In genomic region chr17:47427316-47427715, GRCm38 (mm10) we compare ENCODE assay signal across 17 mouse cellular contexts. TPM values are rescaled to one million over a fixed set of nuclear protein-coding genes. Genes with fewer than 3 reads are reported as not detected.
DNase-seq lines count a peak whose midpoint lies in the region; ATAC-seq and TF ChIP-seq lines count a peak whose summit lies in the region.
"Had no signal": no experiment of that assay in that cellular context is flagged by ENCODE, and none has a peak within 500 bp of the region (broad histone marks: within the 10 kb centered on the region; RNA-seq: fewer than 3 reads in every experiment).

No protein-coding gene starts in this region.

- DNase-seq in liver, adult 2 months (ENCODE audit: extremely low read depth, low read depth, low spot score): no peak
- DNase-seq in liver, embryonic 11.5 days (ENCODE audit: low spot score): no peak
- peak; percentile 34 for DNase-seq in thymus, postnatal 14 days
- DNase-seq in thymus, adult 2 months: no peak
- no peak for DNase-seq in right cerebral cortex, adult 18-20 months
- DNase-seq in spleen, postnatal 4 days (ENCODE audit: low spot score in 2 of 2): no peak
- DNase-seq: cerebellum, adult 8-10 months; kidney, postnatal 14 days; left cerebral cortex, postnatal 4 days had no signal

- H3K4me1 ChIP-seq in liver, adult 2 months (ENCODE audit: control insufficient read depth, insufficient read depth, low read length): peaks cover 4% of the 10 kb centered on the region
- H3K4me1 ChIP-seq in liver, embryonic 11.5 days (replicated peaks; ENCODE audit: control insufficient read depth, insufficient read depth, low read length): peaks cover 5% of the 10 kb centered on the region
- H3K4me1 ChIP-seq in thymus, adult 2 months (replicated peaks; ENCODE audit: control insufficient read depth, insufficient read depth, low read length): peaks cover 10% of the 10 kb centered on the region
- no peaks in the 10 kb centered on the region for H3K4me1 ChIP-seq in bone marrow macrophage, adult 2 months (ENCODE audit: control insufficient read depth, insufficient read depth, low read length)

- H3K9me3 ChIP-seq in liver, embryonic 11.5 days (ENCODE audit: control insufficient read depth, low read length): no peaks in the 10 kb centered on the region
- H3K9me3 ChIP-seq: heart, embryonic 13.5 days; neural tube, embryonic 13.5 days; stomach, embryonic 15.5 days had no signal

- no peak for TF ChIP-seq POLR2A in liver, adult 2 months (IDR thresholded peaks at IDR 0.05; ENCODE audit: extremely low read depth, insufficient read depth, low read length)
- no peak for TF ChIP-seq POLR2A in thymus, adult 2 months (IDR thresholded peaks at IDR 0.05; ENCODE audit: control insufficient read depth, extremely low read depth, insufficient read depth, low read length, poor library complexity)
- no peak for TF ChIP-seq POLR2A in bone marrow macrophage, adult 2 months (IDR thresholded peaks at IDR 0.05; ENCODE audit: borderline replicate concordance, low read depth, low read length)

- no peak overlapping the region for H3K4me3 ChIP-seq in liver, adult 2 months (ENCODE audit: insufficient read depth, low read depth, low read length)
- no peak overlapping the region for H3K4me3 ChIP-seq in liver, embryonic 11.5 days (ENCODE audit: low read depth, low read length)
- no peak overlapping the region for H3K4me3 ChIP-seq in thymus, adult 2 months (ENCODE audit: control insufficient read depth, insufficient read depth, low read length)
- H3K4me3 ChIP-seq in bone marrow macrophage, adult 2 months (ENCODE audit: insufficient read depth, low read length): no peak overlapping the region
- H3K4me3 ChIP-seq: heart, embryonic 13.5 days; neural tube, embryonic 13.5 days; stomach, embryonic 15.5 days had no signal

- no peaks in the 10 kb centered on the region for H3K27me3 ChIP-seq in liver, adult 2 months (ENCODE audit: control insufficient read depth, insufficient read depth, low read length)
- H3K27me3 ChIP-seq in liver, embryonic 11.5 days (replicated peaks; ENCODE audit: control insufficient read depth, insufficient read depth, low read length): 0 out of 2 replicates have a peak, but pooled peaks cover 2% of the 10 kb centered on the region
- H3K27me3 ChIP-seq in thymus, adult 2 months (ENCODE audit: control insufficient read depth, insufficient read depth, low read length): no peaks in the 10 kb centered on the region
- H3K27me3 ChIP-seq: heart, embryonic 13.5 days; stomach, embryonic 15.5 days had no signal

- no peak for ATAC-seq in liver, embryonic 11.5 days (replicated peaks; ENCODE audit: low FRiP score)

- no peak overlapping the region for H3K27ac ChIP-seq in liver, adult 2 months (replicated peaks; ENCODE audit: insufficient read depth, low read depth, low read length)
- H3K27ac ChIP-seq in liver, embryonic 11.5 days (ENCODE audit: low read depth, low read length): no peak overlapping the region
- H3K27ac ChIP-seq in thymus, adult 2 months (ENCODE audit: control insufficient read depth, insufficient read depth, low read length): no peak overlapping the region
- H3K27ac ChIP-seq in bone marrow macrophage, adult 2 months (ENCODE audit: insufficient read depth, low read depth, low read length): no peak overlapping the region
- H3K27ac ChIP-seq: heart, embryonic 13.5 days; neural tube, embryonic 13.5 days; stomach, embryonic 15.5 days had no signal

- no peak overlapping the region for H3K9ac ChIP-seq in liver, adult 2 months (ENCODE audit: low read depth, low read length)
- no peak overlapping the region for H3K9ac ChIP-seq in liver, embryonic 11.5 days (ENCODE audit: low read depth, low read length)
- H3K9ac ChIP-seq: heart, embryonic 13.5 days; neural tube, embryonic 13.5 days; stomach, embryonic 15.5 days had no signal

- H3K79me2 ChIP-seq in liver, adult 2 months (ENCODE audit: control insufficient read depth, insufficient read depth, low read length): no peaks in the 10 kb centered on the region

- H3K4me2 ChIP-seq in liver, embryonic 11.5 days: no peak overlapping the region
- H3K4me2 ChIP-seq: heart, embryonic 13.5 days; neural tube, embryonic 13.5 days; stomach, embryonic 15.5 days had no signal

- WGBS in liver, adult 2 months: 83% methylated on average over 6 of the region's 6 CpGs
- 69% methylated on average over 6 of the region's 6 CpGs for WGBS in liver, embryonic 11.5 days
- WGBS in thymus, adult 2 months: 81% methylated on average over 6 of the region's 6 CpGs

- peak; percentile 55 for TF ChIP-seq CTCF in liver, adult 2 months (IDR thresholded peaks at IDR 0.05; ENCODE audit: low read depth, low read length)
- TF ChIP-seq CTCF in thymus, adult 2 months (IDR thresholded peaks at IDR 0.05; ENCODE audit: borderline replicate concordance, control insufficient read depth, extremely low read depth, insufficient read depth, low read length, poor library complexity): no peak
- TF ChIP-seq CTCF in bone marrow macrophage, adult 2 months (IDR thresholded peaks at IDR 0.05; ENCODE audit: low read depth, low read length): 0 out of 2 replicates have a peak, but pooled peaks have one; percentile 11

- peaks cover 2% of the 10 kb centered on the region; the same call in 1 of the 2 replicates for H3K36me3 ChIP-seq in liver, adult 2 months (ENCODE audit: control insufficient read depth, insufficient read depth, low read length)
- no peaks in the 10 kb centered on the region for H3K36me3 ChIP-seq in liver, embryonic 11.5 days (ENCODE audit: control insufficient read depth, insufficient read depth, low read length)
- H3K36me3 ChIP-seq in thymus, adult 2 months (ENCODE audit: control insufficient read depth, insufficient read depth, low read length): no peaks in the 10 kb centered on the region
- H3K36me3 ChIP-seq: heart, embryonic 13.5 days; neural tube, embryonic 13.5 days; stomach, embryonic 15.5 days had no signal

RNA-seq across cellular contexts. Expression of gene AI661453, which starts 9.1 kb away (rescaled TPM):
- 2.4 and 6.2 TPM in 2 replicates for total RNA-seq in liver, adult 2 months (2014; rRNA removed)
- polyA plus RNA-seq in liver, adult 2 months (2012; rRNA removed): 5.7 and 6.3 TPM in 2 replicates
- polyA plus RNA-seq in liver, embryonic 11.5 days (2014; fragmentation: Nextera tagmentation; extraction: Ambion mirVana): 0.22 and 0.23 TPM in 2 replicates
- polyA plus RNA-seq in thymus, adult 2 months (2012; rRNA removed): 1.0 and 1.6 TPM in 2 replicates
- polyA plus RNA-seq in bone marrow macrophage, adult 2 months (2012; ENCODE audit: insufficient read depth, insufficient read length, missing spikeins): 2.8 and 3.0 TPM in 2 replicates
- total RNA-seq: monocyte, adult 5-6 weeks had no signal

RNA-seq across cellular contexts. Expression of gene 1700001C19Rik, which starts 9.9 kb away (rescaled TPM):
- 12.2 and 16.2 TPM in 2 replicates for total RNA-seq in liver, adult 2 months (2014; rRNA removed)
- 11.7 and 12.2 TPM in 2 replicates for polyA plus RNA-seq in liver, adult 2 months (2012; rRNA removed)
- polyA plus RNA-seq in liver, embryonic 11.5 days (2014; fragmentation: Nextera tagmentation; extraction: Ambion mirVana): 0.52 and 0.96 TPM in 2 replicates
- polyA plus RNA-seq in thymus, adult 2 months (2012; rRNA removed): 0.11 and 0.26 TPM in 2 replicates
- polyA plus RNA-seq in bone marrow macrophage, adult 2 months (2012; ENCODE audit: insufficient read depth, insufficient read length, missing spikeins): 0.34 and 0.67 TPM in 2 replicates
- total RNA-seq: adrenal gland, adult 18-20 months; layer of hippocampus, postnatal 14 days; left cerebral cortex, postnatal 4 days; monocyte, adult 5-6 weeks had no signal

RNA-seq across cellular contexts. Expression of gene Guca1a, which starts 26.9 kb away (rescaled TPM):
- total RNA-seq in liver, adult 2 months (2014; rRNA removed): 0.55 and 2.3 TPM in 2 replicates
- polyA plus RNA-seq in liver, adult 2 months (2012; rRNA removed): 2.7 and 2.8 TPM in 2 replicates
- 1.0 and 1.6 TPM in 2 replicates for polyA plus RNA-seq in liver, embryonic 11.5 days (2014; fragmentation: Nextera tagmentation; extraction: Ambion mirVana)
- 0.41 and 1.2 TPM in 2 replicates for polyA plus RNA-seq in thymus, adult 2 months (2012; rRNA removed)
- 20.0 and 22.0 TPM in 2 replicates for polyA plus RNA-seq in bone marrow macrophage, adult 2 months (2012; ENCODE audit: insufficient read depth, insufficient read length, missing spikeins)

RNA-seq across cellular contexts. Expression of gene Guca1b, which starts 42.1 kb away (rescaled TPM):
- 0.54 TPM in 1 of 2 replicates, not detected in the other for total RNA-seq in liver, adult 2 months (2014; rRNA removed)
- 0.65 and 0.71 TPM in 2 replicates for polyA plus RNA-seq in liver, adult 2 months (2012; rRNA removed)
- 0.43 and 0.60 TPM in 2 replicates for polyA plus RNA-seq in liver, embryonic 11.5 days (2014; fragmentation: Nextera tagmentation; extraction: Ambion mirVana)
- polyA plus RNA-seq in thymus, adult 2 months (2012; rRNA removed): 1.6 and 3.1 TPM in 2 replicates
- 0.99 TPM in 2 replicates for polyA plus RNA-seq in bone marrow macrophage, adult 2 months (2012; ENCODE audit: insufficient read depth, insufficient read length, missing spikeins)
- total RNA-seq: hematopoietic stem cell, adult 5-6 weeks had no signal

RNA-seq across cellular contexts. Expression of gene Mrps10, which starts 58.6 kb away (rescaled TPM):
- 33.7 and 38.5 TPM in 2 replicates for total RNA-seq in liver, adult 2 months (2014; rRNA removed)
- polyA plus RNA-seq in liver, adult 2 months (2012; rRNA removed): 33.9 and 35.3 TPM in 2 replicates
- 105 and 114 TPM in 2 replicates for polyA plus RNA-seq in liver, embryonic 11.5 days (2014; fragmentation: Nextera tagmentation; extraction: Ambion mirVana)
- polyA plus RNA-seq in thymus, adult 2 months (2012; rRNA removed): 21.2 and 21.9 TPM in 2 replicates
- 20.5 and 22.7 TPM in 2 replicates for polyA plus RNA-seq in bone marrow macrophage, adult 2 months (2012; ENCODE audit: insufficient read depth, insufficient read length, missing spikeins)
